Mouse (Mus musculus): Measurements from ENCODE around the gene Lyrm1. TPM values are rescaled to one million over a fixed set of nuclear protein-coding genes. Genes with fewer than 3 reads are reported as not detected.

Lyrm1 gene
- polyA plus RNA-seq, 1 experiment from 2014 or later = 10.7 TPM

- WGBS = 97% methylated on average over 2 of the region's 2 CpGs
- Histone ChIP-seq H3K9ac (ENCODE audit: low read length) (no peak overlapping the region), H3K4me1 (replicated peaks; ENCODE audit: control insufficient read depth, insufficient read depth) (no peaks in the 10 kb centered on the region), H3K4me3 (ENCODE audit: low read depth, low read length) (no peak overlapping the region), H3K9me3 (ENCODE audit: control insufficient read depth, low read length) (no peaks in the 10 kb centered on the region), H3K36me3 (ENCODE audit: control insufficient read depth, insufficient read depth, low read length) (peaks cover 6% of the 10 kb centered on the region), H3K27me3 (ENCODE audit: control insufficient read depth, insufficient read depth, low read length) (no peaks in the 10 kb centered on the region), H3K4me2 (replicated peaks; ENCODE audit: low read depth) (no peak overlapping the region), H3K27ac (replicated peaks) (no peak overlapping the region)
- DNase-seq (ENCODE audit: low spot score) = no peak
- no peak for ATAC-seq (ENCODE audit: low FRiP score, low TSS enrichment)
- TF ChIP-seq CTCF (IDR thresholded peaks at IDR 0.05; ENCODE audit: low read depth) = no peak
- no peak for TF ChIP-seq EP300 (optimal IDR thresholded peaks at IDR 0.05)
Observed at GRCm38 (mm10) chr7:119854362-119854761, 41.3 kb upstream of the Lyrm1 start.

GRCm38 (mm10) chr7:119855031-119855430 lies 40.6 kb upstream of the Lyrm1 start:
- H3K4me3 ChIP-seq (ENCODE audit: low read depth, low read length) = no peak overlapping the region
- no peak overlapping the region for H3K4me2 ChIP-seq (replicated peaks; ENCODE audit: low read depth)
- peaks cover 6% of the 10 kb centered on the region for H3K36me3 ChIP-seq (ENCODE audit: control insufficient read depth, insufficient read depth, low read length)
- no peaks in the 10 kb centered on the region for H3K4me1 ChIP-seq (replicated peaks; ENCODE audit: control insufficient read depth, insufficient read depth)
- ATAC-seq (ENCODE audit: low FRiP score, low TSS enrichment) (no peak), DNase-seq (ENCODE audit: low spot score) (no peak)
- no peaks in the 10 kb centered on the region for H3K27me3 ChIP-seq (ENCODE audit: control insufficient read depth, insufficient read depth, low read length)
- no peak overlapping the region for H3K9ac ChIP-seq (ENCODE audit: low read length)
- no peak overlapping the region for H3K27ac ChIP-seq (replicated peaks)
- H3K9me3 ChIP-seq (ENCODE audit: control insufficient read depth, low read length) = no peaks in the 10 kb centered on the region
- TF ChIP-seq EP300 (optimal IDR thresholded peaks at IDR 0.05) = no peak
- TF ChIP-seq CTCF (IDR thresholded peaks at IDR 0.05; ENCODE audit: low read depth) = no peak

- Histone ChIP-seq H3K4me2 (replicated peaks; ENCODE audit: low read depth) (no peak overlapping the region), H3K9me3 (ENCODE audit: control insufficient read depth, low read length) (no peaks in the 10 kb centered on the region), H3K27me3 (ENCODE audit: control insufficient read depth, insufficient read depth, low read length) (no peaks in the 10 kb centered on the region), H3K4me3 (ENCODE audit: low read depth, low read length) (no peak overlapping the region), H3K36me3 (ENCODE audit: control insufficient read depth, insufficient read depth, low read length) (peaks cover 6% of the 10 kb centered on the region), H3K4me1 (replicated peaks; ENCODE audit: control insufficient read depth, insufficient read depth) (no peaks in the 10 kb centered on the region), H3K9ac (ENCODE audit: low read length) (no peak overlapping the region), H3K27ac (replicated peaks) (no peak overlapping the region)
- WGBS = 81% methylated on average over 6 of the region's 6 CpGs
- ATAC-seq (ENCODE audit: low FRiP score, low TSS enrichment) (no peak), DNase-seq (ENCODE audit: low spot score) (no peak)
- TF ChIP-seq CTCF (IDR thresholded peaks at IDR 0.05; ENCODE audit: low read depth) (peak; percentile 46), EP300 (optimal IDR thresholded peaks at IDR 0.05) (no peak)
Observed at GRCm38 (mm10) chr7:119859476-119859875, 36.2 kb upstream of the Lyrm1 start.

- H3K9me3 ChIP-seq (ENCODE audit: control insufficient read depth, low read length) = no peaks in the 10 kb centered on the region
Observed at GRCm38 (mm10) chr7:119860116-119860515, 35.5 kb upstream of the Lyrm1 start.

GRCm38 (mm10) chr7:119860554-119860953 lies 35.1 kb upstream of the Lyrm1 start:
- 0 out of 2 replicates have a peak overlapping the region, but pooled peaks have one; percentile 30 for H3K27ac ChIP-seq (replicated peaks)
- no peak for DNase-seq (ENCODE audit: low spot score)
- peaks cover 6% of the 10 kb centered on the region for H3K36me3 ChIP-seq (ENCODE audit: control insufficient read depth, insufficient read depth, low read length)
- H3K27me3 ChIP-seq (ENCODE audit: control insufficient read depth, insufficient read depth, low read length) = no peaks in the 10 kb centered on the region
- no peak overlapping the region for H3K4me3 ChIP-seq (ENCODE audit: low read depth, low read length)
- H3K9me3 ChIP-seq (ENCODE audit: control insufficient read depth, low read length) = no peaks in the 10 kb centered on the region
- peak; percentile 50; the same call in 1 of the 2 replicates for ATAC-seq (ENCODE audit: low FRiP score, low TSS enrichment)
- TF ChIP-seq EP300 (optimal IDR thresholded peaks at IDR 0.05) (no peak), CTCF (IDR thresholded peaks at IDR 0.05; ENCODE audit: low read depth) (no peak)
- no peaks in the 10 kb centered on the region for H3K4me1 ChIP-seq (replicated peaks; ENCODE audit: control insufficient read depth, insufficient read depth)
- H3K4me2 ChIP-seq (replicated peaks; ENCODE audit: low read depth) = no peak overlapping the region
- H3K9ac ChIP-seq (ENCODE audit: low read length) = no peak overlapping the region
- 42% methylated on average over 2 of the region's 2 CpGs for WGBS

More at GRCm38 (mm10) chr7:119860116-119860515, 35.5 kb upstream of the Lyrm1 start:
- no peak overlapping the region for H3K4me3 ChIP-seq (ENCODE audit: low read depth, low read length)
- no peak overlapping the region for H3K9ac ChIP-seq (ENCODE audit: low read length)
- peak overlapping the region; percentile 30; the same call in 1 of the 2 replicates for H3K27ac ChIP-seq (replicated peaks)
- WGBS = 73% methylated on average over 3 of the region's 3 CpGs
- H3K27me3 ChIP-seq (ENCODE audit: control insufficient read depth, insufficient read depth, low read length) = no peaks in the 10 kb centered on the region
- DNase-seq (ENCODE audit: low spot score) (no peak), ATAC-seq (ENCODE audit: low FRiP score, low TSS enrichment) (no peak)
- no peak overlapping the region for H3K4me2 ChIP-seq (replicated peaks; ENCODE audit: low read depth)
- no peak for TF ChIP-seq EP300 (optimal IDR thresholded peaks at IDR 0.05)
- no peak for TF ChIP-seq CTCF (IDR thresholded peaks at IDR 0.05; ENCODE audit: low read depth)
- H3K4me1 ChIP-seq (replicated peaks; ENCODE audit: control insufficient read depth, insufficient read depth) = no peaks in the 10 kb centered on the region
- peaks cover 6% of the 10 kb centered on the region for H3K36me3 ChIP-seq (ENCODE audit: control insufficient read depth, insufficient read depth, low read length)

GRCm38 (mm10) chr7:119860971-119861334 lies 34.7 kb upstream of the Lyrm1 start:
- H3K4me3 ChIP-seq (ENCODE audit: low read depth, low read length) = no peak overlapping the region
- DNase-seq (ENCODE audit: low spot score) (no peak), ATAC-seq (ENCODE audit: low FRiP score, low TSS enrichment) (no peak)
- H3K9ac ChIP-seq (ENCODE audit: low read length) = no peak overlapping the region
- H3K27ac ChIP-seq (replicated peaks) = peak overlapping the region; percentile 86
- H3K9me3 ChIP-seq (ENCODE audit: control insufficient read depth, low read length) = no peaks in the 10 kb centered on the region
- H3K27me3 ChIP-seq (ENCODE audit: control insufficient read depth, insufficient read depth, low read length) = no peaks in the 10 kb centered on the region
- no peak overlapping the region for H3K4me2 ChIP-seq (replicated peaks; ENCODE audit: low read depth)
- H3K4me1 ChIP-seq (replicated peaks; ENCODE audit: control insufficient read depth, insufficient read depth) = no peaks in the 10 kb centered on the region
- H3K36me3 ChIP-seq (ENCODE audit: control insufficient read depth, insufficient read depth, low read length) = peaks cover 6% of the 10 kb centered on the region
- TF ChIP-seq EP300 (optimal IDR thresholded peaks at IDR 0.05) (no peak), CTCF (IDR thresholded peaks at IDR 0.05; ENCODE audit: low read depth) (no peak)
